8 mouse cellular contexts compared by ENCODE assay signal in genomic region chr4:59801489-59801888, GRCm38 (mm10). TPM values are rescaled to one million over a fixed set of nuclear protein-coding genes. Genes with fewer than 3 reads are reported as not detected.
DNase-seq lines count a peak whose midpoint lies in the region; ATAC-seq and TF ChIP-seq lines count a peak whose summit lies in the region.

Gene Inip, minus strand, starts transcription at chr4:59801589.

- no peak within 1 kb of the TSS for H3K4me2 ChIP-seq in hindbrain, embryonic 13.5 days
- H3K4me2 ChIP-seq in liver, embryonic 16.5 days (ENCODE audit: low read depth, low read length) = no peak within 1 kb of the TSS

- peak within 1 kb of the TSS; percentile 84 for H3K27ac ChIP-seq in layer of hippocampus, adult 2 months
- no peak within 1 kb of the TSS for H3K27ac ChIP-seq in hindbrain, embryonic 13.5 days
- peak within 1 kb of the TSS; percentile 42; the same call in 1 of the 2 replicates for H3K27ac ChIP-seq in liver, embryonic 16.5 days (ENCODE audit: low read length)

- no peaks in the 10 kb centered on the region for H3K27me3 ChIP-seq in hindbrain, embryonic 13.5 days
- no peaks in the 10 kb centered on the region for H3K27me3 ChIP-seq in liver, embryonic 16.5 days (ENCODE audit: control insufficient read depth, insufficient read depth, low read depth, low read length)

- H3K9ac ChIP-seq in hindbrain, embryonic 13.5 days = no peak within 1 kb of the TSS
- no peak within 1 kb of the TSS for H3K9ac ChIP-seq in liver, embryonic 16.5 days (ENCODE audit: low read depth, low read length)

- ATAC-seq in hindbrain, embryonic 13.5 days (ENCODE audit: low FRiP score) = no peak
- ATAC-seq in liver, embryonic 16.5 days (ENCODE audit: low read depth) = no peak

- no peaks in the 10 kb centered on the region for H3K36me3 ChIP-seq in hindbrain, embryonic 13.5 days
- no peaks in the 10 kb centered on the region for H3K36me3 ChIP-seq in liver, embryonic 16.5 days (ENCODE audit: control insufficient read depth, insufficient read depth)

- DNase-seq in layer of hippocampus, adult 2 months (ENCODE audit: low spot score in 2 of 2) = no peak
- DNase-seq in layer of hippocampus, adult 9-11 months = no peak
- DNase-seq in brain, embryonic 14.5 days (ENCODE audit: low read depth) = no peak
- no peak for DNase-seq in T-cell, adult 2 months (ENCODE audit: low spot score)
- no peak for DNase-seq in urinary bladder, postnatal 10 days (ENCODE audit: low spot score)
- DNase-seq in cerebellum, adult 18-20 months = no peak

- H3K4me1 ChIP-seq in hindbrain, embryonic 13.5 days (replicated peaks) = peaks cover 7% of the 10 kb centered on the region
- peaks cover 25% of the 10 kb centered on the region for H3K4me1 ChIP-seq in liver, embryonic 16.5 days (ENCODE audit: control insufficient read depth, low read depth, low read length)

- no peak within 1 kb of the TSS for H3K4me3 ChIP-seq in layer of hippocampus, adult 2 months
- no peak within 1 kb of the TSS for H3K4me3 ChIP-seq in hindbrain, embryonic 13.5 days
- H3K4me3 ChIP-seq in liver, embryonic 16.5 days (ENCODE audit: low read depth, low read length) = no peak within 1 kb of the TSS

- TF ChIP-seq CTCF in layer of hippocampus, adult 2 months (conservative IDR thresholded peaks at IDR 0.05) = no peak
- TF ChIP-seq CTCF in brain, embryonic 14.5 days (IDR thresholded peaks at IDR 0.05; ENCODE audit: borderline replicate concordance, extremely low read depth, insufficient read depth, insufficient read length) = no peak

- H3K9me3 ChIP-seq in hindbrain, embryonic 13.5 days = no peaks in the 10 kb centered on the region
- no peaks in the 10 kb centered on the region for H3K9me3 ChIP-seq in liver, embryonic 16.5 days (replicated peaks; ENCODE audit: control insufficient read depth, low read length)

- no peak for TF ChIP-seq POLR2A in brain, embryonic 14.5 days (IDR thresholded peaks at IDR 0.05; ENCODE audit: borderline replicate concordance, extremely low read depth, insufficient read depth, insufficient read length, poor library complexity, severe bottlenecking)

RNA-seq across cellular contexts. Expression of gene Inip, which starts in this region (rescaled TPM):
- total RNA-seq in layer of hippocampus, adult 2 months (2021) = 10 to 100 TPM; 23.6 to 25.6 TPM
- polyA plus RNA-seq in brain, embryonic 14.5 days (2012; rRNA removed) = 31.3 and 32.8 TPM in 2 replicates
- polyA plus RNA-seq in hindbrain, embryonic 13.5 days (2015; fragmentation: Nextera tagmentation; extraction: Ambion mirVana) = 69.3 and 70.9 TPM in 2 replicates
- 14.0 and 16.3 TPM in 2 replicates for polyA plus RNA-seq in liver, embryonic 16.5 days (2015; fragmentation: Nextera tagmentation; extraction: Ambion mirVana)
